Mouse (Mus musculus) embryonic facial prominence, embryonic 10.5 days (tissue): ENCODE results near the gene H2-M1. TPM values are rescaled to one million over a fixed set of nuclear protein-coding genes. Genes with fewer than 3 reads are reported as not detected.

Experiments
- DNase-seq: peaks from one replicate; pipeline ENCODE4 v3.0.0-alpha.2; 2017; ENCODE audit warnings: low spot score
- H3K27ac ChIP-seq: fragments of 300-500 bp; sonication (generic); replicated peaks from 2 replicates; pipeline ENCODE4 v1.5.1; 2016; ENCODE audit warnings: mild to moderate bottlenecking
- H3K27me3 ChIP-seq: fragments of 300-500 bp; sonication (generic); replicated peaks from 2 replicates; pipeline ENCODE4 v1.6.1; 2016; ENCODE audit warnings: low read depth, mild to moderate bottlenecking; ENCODE audit not compliant: poor library complexity, severe bottlenecking
- H3K36me3 ChIP-seq: fragments of 300-500 bp; sonication (generic); replicated peaks from 2 replicates; pipeline ENCODE4 v1.6.1; 2016; ENCODE audit warnings: mild to moderate bottlenecking, moderate library complexity
- H3K4me1 ChIP-seq: fragments of 300-500 bp; sonication (generic); 2 replicates; pipeline ENCODE4 v1.6.1; 2016
- H3K4me3 ChIP-seq: fragments of 300-500 bp; sonication (generic); 2 replicates; pipeline ENCODE4 v1.5.1; 2016; ENCODE audit warnings: mild to moderate bottlenecking, moderate library complexity
- H3K9me3 ChIP-seq: fragments of 300-500 bp; sonication (generic); 2 replicates; pipeline ENCODE4 v1.6.1; 2016; ENCODE audit warnings: mild to moderate bottlenecking
- WGBS: fragments of 180-500 bp; shearing (Covaris S2); methylation state at CpG from one replicate; pipeline ENCODE4 v1.1.7; 2016; 5-methylcytosine and 5-hydroxymethylcytosine counted together
- polyA plus RNA-seq: library from polyadenylated mRNA; unstranded; fragments of >200 nt; fragmentation: Nextera tagmentation; extraction: Ambion mirVana; gene quantifications from 2 replicates; pipeline ENCODE4 v1.2.1, GENCODE M21; 2016

H2-M1 gene
- not detected in 2 replicates for polyA plus RNA-seq

- no peak within 1 kb of the TSS for H3K27ac ChIP-seq
- no peak within 1 kb of the TSS for H3K4me3 ChIP-seq
- WGBS = 80% methylated on average over 3 of the region's 3 CpGs
- no peak for DNase-seq
- no peaks in the 10 kb centered on the region for H3K36me3 ChIP-seq
- H3K9me3 ChIP-seq = no peaks in the 10 kb centered on the region
- H3K4me1 ChIP-seq = no peaks in the 10 kb centered on the region
- H3K27me3 ChIP-seq = no peaks in the 10 kb centered on the region
Measured at GRCm38 (mm10) chr17:36672119-36672518, at the start of gene H2-M1. Gene H2-M1 (minus strand): TSS chr17:36672219.

- DNase-seq = no peak
- Histone ChIP-seq H3K36me3 (no peaks in the 10 kb centered on the region), H3K4me3 (no peak overlapping the region), H3K27ac (no peak overlapping the region), H3K27me3 (no peaks in the 10 kb centered on the region), H3K4me1 (no peaks in the 10 kb centered on the region), H3K9me3 (no peaks in the 10 kb centered on the region)
- 74% methylated on average over 2 of the region's 2 CpGs for WGBS
Measured at GRCm38 (mm10) chr17:36697693-36698092, 25.7 kb upstream of the H2-M1 start.

GRCm38 (mm10) chr17:36642566-36642965 is 29.5 kb downstream of the H2-M1 start, which contains the start of gene H2-M9:
Gene H2-M9 (minus strand): TSS chr17:36642666.
- 89% methylated on average over 3 of the region's 3 CpGs for WGBS
- Histone ChIP-seq H3K4me3 (no peak within 1 kb of the TSS), H3K36me3 (no peaks in the 10 kb centered on the region), H3K9me3 (no peaks in the 10 kb centered on the region), H3K4me1 (no peaks in the 10 kb centered on the region), H3K27me3 (no peaks in the 10 kb centered on the region), H3K27ac (no peak within 1 kb of the TSS)
- no peak for DNase-seq

Other genes with a start within 250 kb of the H2-M1 start
- gene H2-M10.4, start 209.9 kb downstream of the H2-M1 start, polyA plus RNA-seq = not detected in 2 replicates
- gene H2-M11, start 125.1 kb downstream of the H2-M1 start, polyA plus RNA-seq = not detected in 2 replicates
- gene H2-M9, start 29.6 kb downstream of the H2-M1 start, polyA plus RNA-seq = not detected in 2 replicates
- not detected in 2 replicates for gene H2-M10.5, start 100.7 kb upstream of the H2-M1 start, polyA plus RNA-seq
- gene H2-M10.6, start 140.0 kb upstream of the H2-M1 start, polyA plus RNA-seq = not detected in 2 replicates
- 42.1 and 45.6 TPM in 2 replicates for gene Trim26, start 164.9 kb upstream of the H2-M1 start, polyA plus RNA-seq
- gene Trim15, start 195.0 kb upstream of the H2-M1 start, polyA plus RNA-seq = 0.21 and 0.36 TPM in 2 replicates
- gene Trim10, start 197.4 kb upstream of the H2-M1 start, polyA plus RNA-seq = 5.8 and 6.0 TPM in 2 replicates
- gene Trim40, start 217.9 kb upstream of the H2-M1 start, polyA plus RNA-seq = not detected in 2 replicates
- gene Trim31, start 225.9 kb upstream of the H2-M1 start, polyA plus RNA-seq = not detected in 2 replicates